Mouse (Mus musculus) cerebellum, postnatal 4 days (tissue): ENCODE measurements around the gene Hsd3b4.
"Not testable (repeated sequence)": the region's sequence is repeated elsewhere in the genome, so short reads cannot be mapped to it uniquely, and the experiment has no call there.

Source experiments
- DNase-seq, 2 experiments: peaks; one replicate each; pipeline ENCODE4 v3.0.0; 2022; ENCODE audit warnings: low spot score in 2 of 2, mixed read lengths in 1 of 2

Hsd3b4 gene

GRCm38 (mm10) chr3:98510414-98510813 is at the start of gene Hsd3b4:
Gene Hsd3b4, minus strand, starts transcription at chr3:98510514.
- not testable (repeated sequence) for DNase-seq

GRCm38 (mm10) chr3:98550832-98551231 is 40.5 kb upstream of the Hsd3b4 start:
- not testable (repeated sequence) for DNase-seq

GRCm38 (mm10) chr3:98550215-98550614 is 39.9 kb upstream of the Hsd3b4 start:
- DNase-seq: not testable (repeated sequence)

- not testable (repeated sequence) for DNase-seq
Observed at GRCm38 (mm10) chr3:98548495-98548894, 38.2 kb upstream of the Hsd3b4 start.

- DNase-seq: not testable (repeated sequence)
Observed at GRCm38 (mm10) chr3:98547641-98548040, 37.3 kb upstream of the Hsd3b4 start.

- DNase-seq: not testable (repeated sequence)
Observed at GRCm38 (mm10) chr3:98524978-98525377, 14.7 kb upstream of the Hsd3b4 start.

- DNase-seq: not testable (repeated sequence)
Observed at GRCm38 (mm10) chr3:98524552-98524951, 14.2 kb upstream of the Hsd3b4 start.

GRCm38 (mm10) chr3:98522779-98523178 is 12.5 kb upstream of the Hsd3b4 start:
- DNase-seq: not testable (repeated sequence)

- not testable (repeated sequence) for DNase-seq
Observed at GRCm38 (mm10) chr3:98507229-98507628, 3.1 kb downstream of the Hsd3b4 start.

- DNase-seq: not testable (repeated sequence)
Observed at GRCm38 (mm10) chr3:98497401-98497800, 12.9 kb downstream of the Hsd3b4 start.

- DNase-seq: not testable (repeated sequence)
Observed at GRCm38 (mm10) chr3:98496762-98497161, 13.6 kb downstream of the Hsd3b4 start.

GRCm38 (mm10) chr3:98495055-98495454 is 15.3 kb downstream of the Hsd3b4 start:
- not testable (repeated sequence) for DNase-seq

- not testable (repeated sequence) for DNase-seq
Observed at GRCm38 (mm10) chr3:98494184-98494583, 16.1 kb downstream of the Hsd3b4 start.

- DNase-seq: not testable (repeated sequence)
Observed at GRCm38 (mm10) chr3:98471499-98471898, 38.8 kb downstream of the Hsd3b4 start.

GRCm38 (mm10) chr3:98471057-98471456 is 39.3 kb downstream of the Hsd3b4 start:
- DNase-seq: not testable (repeated sequence)

- not testable (repeated sequence) for DNase-seq
Observed at GRCm38 (mm10) chr3:98469323-98469722, 41.0 kb downstream of the Hsd3b4 start.

GRCm38 (mm10) chr3:98457026-98457425 is 53.3 kb downstream of the Hsd3b4 start, which contains the start of gene Gm4450:
Gene Gm4450, minus strand, starts transcription at chr3:98457126.
- not testable (repeated sequence) for DNase-seq

- DNase-seq: not testable (repeated sequence)
Observed at GRCm38 (mm10) chr3:98453786-98454185, 56.5 kb downstream of the Hsd3b4 start.
